ENCODE assay signal across 16 mouse cellular contexts in genomic region chr17:78964387-78964786, GRCm38 (mm10). TPM values are rescaled to one million over a fixed set of nuclear protein-coding genes. Genes with fewer than 3 reads are reported as not detected.
DNase-seq lines count a peak whose midpoint lies in the region; ATAC-seq and TF ChIP-seq lines count a peak whose summit lies in the region.
"Had no signal": no experiment of that assay in that cellular context is flagged by ENCODE, and none has a peak within 500 bp of the region (broad histone marks: within the 10 kb centered on the region; RNA-seq: fewer than 3 reads in every experiment).

No protein-coding gene starts in this region.

- no peak overlapping the region for H3K4me3 ChIP-seq in lung, embryonic 14.5 days (ENCODE audit: low read depth, low read length)
- H3K4me3 ChIP-seq: limb, embryonic 15.5 days; neural tube, embryonic 15.5 days had no signal

- no peaks in the 10 kb centered on the region for H3K27me3 ChIP-seq in lung, embryonic 14.5 days (ENCODE audit: insufficient read depth, low read length)
- H3K27me3 ChIP-seq: CH12.LX; limb, embryonic 15.5 days; neural tube, embryonic 15.5 days had no signal

- H3K9me3 ChIP-seq in lung, embryonic 14.5 days (ENCODE audit: low read depth, low read length), result no peaks in the 10 kb centered on the region
- H3K9me3 ChIP-seq: limb, embryonic 15.5 days; neural tube, embryonic 15.5 days had no signal

- peak; percentile 16 to 34 for DNase-seq in cerebellum, postnatal 10 days
- DNase-seq in cerebellum, adult 9-11 months, result no peak
- peak; percentile 51 for DNase-seq in lung, embryonic 14.5 days
- no peak for DNase-seq in lung, postnatal 14 days
- DNase-seq in layer of hippocampus, adult 9-11 months, result peak; percentile 21
- DNase-seq in right cerebral cortex, postnatal 4 days, result peak; percentile 47
- no peak for DNase-seq in embryo, embryonic 10.5 days (ENCODE audit: low spot score)
- DNase-seq in urinary bladder, postnatal 25 days (ENCODE audit: low spot score), result no peak
- DNase-seq: cerebellum, adult 11 months; embryo, embryonic 11 days; gastrocnemius, postnatal 36 days; kidney, adult 8-10 months; lung, adult 2 months had no signal

- H3K4me1 ChIP-seq in lung, embryonic 14.5 days (ENCODE audit: insufficient read depth), result no peaks in the 10 kb centered on the region
- H3K4me1 ChIP-seq: limb, embryonic 15.5 days; neural tube, embryonic 15.5 days had no signal

- no peak overlapping the region for H3K4me2 ChIP-seq in lung, embryonic 14.5 days
- H3K4me2 ChIP-seq: limb, embryonic 15.5 days; neural tube, embryonic 15.5 days had no signal

- ATAC-seq in lung, embryonic 14.5 days (ENCODE audit: insufficient read depth), result no peak

- H3K9ac ChIP-seq in lung, embryonic 14.5 days, result no peak overlapping the region
- H3K9ac ChIP-seq: limb, embryonic 15.5 days; neural tube, embryonic 15.5 days had no signal

- peaks cover 66% of the 10 kb centered on the region for H3K36me3 ChIP-seq in lung, embryonic 14.5 days (ENCODE audit: insufficient read depth)

- TF ChIP-seq CTCF in lung, embryonic 14.5 days (IDR thresholded peaks at IDR 0.05; ENCODE audit: low read depth), result no peak

- H3K27ac ChIP-seq in lung, embryonic 14.5 days (ENCODE audit: low read depth), result no peak overlapping the region
- H3K27ac ChIP-seq: limb, embryonic 15.5 days; neural tube, embryonic 15.5 days had no signal

- WGBS in lung, embryonic 14.5 days, result 87% methylated on average over 1 of the region's 1 CpGs

RNA-seq across cellular contexts. Expression of gene Ndufaf7, which starts 27.5 kb away (rescaled TPM):
- polyA plus RNA-seq in lung, embryonic 14.5 days (2014; fragmentation: Nextera tagmentation; extraction: Ambion mirVana), result 57.6 and 59.3 TPM in 2 replicates

RNA-seq across cellular contexts. Expression of gene Cebpz, which starts 27.5 kb away (rescaled TPM):
- 56.6 and 61.2 TPM in 2 replicates for polyA plus RNA-seq in lung, embryonic 14.5 days (2014; fragmentation: Nextera tagmentation; extraction: Ambion mirVana)

RNA-seq across cellular contexts. Expression of gene Cebpzos, which starts 48.1 kb away (rescaled TPM):
- polyA plus RNA-seq in lung, embryonic 14.5 days (2014; fragmentation: Nextera tagmentation; extraction: Ambion mirVana), result 77.4 and 85.6 TPM in 2 replicates

RNA-seq across cellular contexts. Expression of gene Prkd3, which starts 56.2 kb away (rescaled TPM):
- 52.4 and 52.6 TPM in 2 replicates for polyA plus RNA-seq in lung, embryonic 14.5 days (2014; fragmentation: Nextera tagmentation; extraction: Ambion mirVana)

RNA-seq across cellular contexts. Expression of gene Sult6b1, which starts 57.6 kb away (rescaled TPM):
- polyA plus RNA-seq in lung, embryonic 14.5 days (2014; fragmentation: Nextera tagmentation; extraction: Ambion mirVana), result 0.16 and 0.17 TPM in 2 replicates
- polyA plus RNA-seq: limb, embryonic 15.5 days; lung, adult 2 months had no signal

Comparison
In these comparisons a context has a peak if more than half of its experiments do, and no peak if none do; other contexts are left out.
1. DNase-seq: peak in cerebellum, postnatal 10 days (2 of 2), lung, embryonic 14.5 days (single experiment), layer of hippocampus, adult 9-11 months (single experiment) and right cerebral cortex, postnatal 4 days (single experiment); none in cerebellum, adult 9-11 months (single experiment), lung, postnatal 14 days (single experiment), embryo, embryonic 10.5 days (single experiment) and urinary bladder, postnatal 25 days (single experiment).